Mouse (Mus musculus) heart, embryonic 12.5 days (tissue): Measurements from ENCODE around the gene Adam1b. TPM values are rescaled to one million over a fixed set of nuclear protein-coding genes. Genes with fewer than 3 reads are reported as not detected.
A peak's percentile ranks its signal among the peaks of the same experiment; 100 is the strongest.

ENCODE experiments used
- ATAC-seq: fragments of 200-750 bp; cut with Nextera tagmentation; 2 replicates; pipeline ENCODE4 v1.8.0; 2017; ENCODE audit warnings: moderate TSS enrichment, moderate library complexity; ENCODE audit not compliant: insufficient number of reproducible peaks, low FRiP score
- H3K27ac ChIP-seq: fragments of 300-500 bp; sonication (generic); 2 replicates; pipeline ENCODE4 v1.5.1; 2016; ENCODE audit warnings: mild to moderate bottlenecking, moderate library complexity; ENCODE audit not compliant: poor library complexity, severe bottlenecking
- H3K27me3 ChIP-seq: fragments of 300-500 bp; sonication (generic); replicated peaks from 2 replicates; pipeline ENCODE4 v1.6.1; 2016; ENCODE audit warnings: mild to moderate bottlenecking, moderate library complexity
- H3K36me3 ChIP-seq: fragments of 300-500 bp; sonication (generic); 2 replicates; pipeline ENCODE4 v1.6.1; 2016; ENCODE audit warnings: mild to moderate bottlenecking, moderate library complexity
- H3K4me1 ChIP-seq: fragments of 300-500 bp; sonication (generic); replicated peaks from 2 replicates; pipeline ENCODE4 v1.6.1; 2016; ENCODE audit warnings: mild to moderate bottlenecking
- H3K4me2 ChIP-seq: fragments of 300-500 bp; sonication (generic); 2 replicates; pipeline ENCODE4 v1.6.1; 2016; ENCODE audit warnings: mild to moderate bottlenecking, moderate library complexity
- H3K4me3 ChIP-seq: fragments of 300-500 bp; sonication (generic); 2 replicates; pipeline ENCODE4 v1.5.1; 2016; ENCODE audit warnings: mild to moderate bottlenecking
- H3K9ac ChIP-seq: fragments of 300-500 bp; sonication (generic); 2 replicates; pipeline ENCODE4 v1.6.1; 2016; ENCODE audit warnings: mild to moderate bottlenecking, moderate library complexity
- H3K9me3 ChIP-seq: fragments of 300-500 bp; sonication (generic); replicated peaks from 2 replicates; pipeline ENCODE4 v1.6.1; 2016; ENCODE audit warnings: mild to moderate bottlenecking, moderate library complexity
- WGBS: fragments of 180-500 bp; shearing (Covaris S2); methylation state at CpG from one replicate; pipeline ENCODE4 v1.1.7; 2016; 5-methylcytosine and 5-hydroxymethylcytosine counted together
- polyA plus RNA-seq: library from polyadenylated mRNA; unstranded; fragments of >200 nt; fragmentation: Nextera tagmentation; extraction: Ambion mirVana; gene quantifications from 2 replicates; pipeline ENCODE4 v1.2.1, GENCODE M21; 2016

Gene Adam1b
- polyA plus RNA-seq, 1 experiment from 2014 or later: 0.08 TPM

DNA sequence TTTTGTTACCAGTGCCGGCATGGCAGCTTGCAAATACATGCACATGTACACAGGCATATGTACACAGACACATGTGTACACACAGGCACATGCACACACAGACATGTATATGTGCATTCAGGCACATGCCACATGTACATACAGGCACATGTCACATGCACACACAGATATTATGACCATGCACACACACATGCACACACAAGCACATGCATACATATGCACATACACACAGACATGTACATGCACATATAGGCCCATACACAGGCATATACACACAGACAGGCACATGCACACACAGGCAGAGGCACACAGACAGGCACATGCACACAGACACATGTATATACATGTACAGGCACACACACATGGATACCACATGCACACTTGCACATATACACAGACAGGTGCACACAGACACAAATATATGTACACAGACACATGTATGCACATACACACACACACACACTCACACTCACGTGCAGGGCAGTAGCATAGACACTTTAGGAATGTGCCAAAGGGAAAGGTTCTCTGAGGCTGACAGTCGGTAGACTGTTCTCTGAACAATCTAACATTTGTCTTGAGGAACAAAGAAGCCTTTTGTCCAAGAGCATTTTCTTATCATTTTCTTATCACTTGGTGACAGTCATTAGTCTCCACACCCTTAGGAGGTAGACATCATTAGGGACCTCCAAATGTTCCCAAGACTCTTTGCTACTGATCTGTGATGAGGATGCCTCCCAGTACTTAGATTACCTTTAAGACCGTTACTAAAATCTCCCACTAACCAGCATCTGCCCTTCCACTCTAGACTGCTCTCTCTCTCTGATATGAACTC is 41.7 kb downstream of the Adam1b start:
- H3K27me3 ChIP-seq: no peaks in the 10 kb centered on the region
- H3K4me3 ChIP-seq: no peak overlapping the region
- 32% methylated on average over 4 of the region's 4 CpGs for WGBS
- H3K4me1 ChIP-seq: peaks cover 24% of the 10 kb centered on the region
- H3K9me3 ChIP-seq: no peaks in the 10 kb centered on the region; the same call in 1 of the 2 replicates
- no peaks in the 10 kb centered on the region for H3K36me3 ChIP-seq
- no peak overlapping the region for H3K9ac ChIP-seq
- H3K27ac ChIP-seq: no peak overlapping the region; the same call in 1 of the 2 replicates
- no peak for ATAC-seq
- H3K4me2 ChIP-seq: no peak overlapping the region

- no peaks in the 10 kb centered on the region for H3K27me3 ChIP-seq
- H3K4me1 ChIP-seq: peaks cover 30% of the 10 kb centered on the region
- no peak for ATAC-seq
- H3K4me3 ChIP-seq: no peak overlapping the region
- no peaks in the 10 kb centered on the region; the same call in 1 of the 2 replicates for H3K9me3 ChIP-seq
- no peaks in the 10 kb centered on the region for H3K36me3 ChIP-seq
- H3K9ac ChIP-seq: no peak overlapping the region
- 65% methylated on average over 9 of the region's 9 CpGs for WGBS
- H3K4me2 ChIP-seq: no peak overlapping the region
- no peak overlapping the region for H3K27ac ChIP-seq
Observed at GRCm38 (mm10) chr5:121455510-121456265, 47.5 kb downstream of the Adam1b start.

- no peak overlapping the region for H3K4me3 ChIP-seq
- H3K9me3 ChIP-seq: no peaks in the 10 kb centered on the region; the same call in 1 of the 2 replicates
- H3K27me3 ChIP-seq: no peaks in the 10 kb centered on the region
- WGBS: 79% methylated on average over 3 of the region's 3 CpGs
- peaks cover 33% of the 10 kb centered on the region for H3K4me1 ChIP-seq
- no peak for ATAC-seq
- H3K9ac ChIP-seq: peak overlapping the region; percentile 29; the same call in 1 of the 2 replicates
- peak overlapping the region; percentile 97 for H3K27ac ChIP-seq
- peak overlapping the region; percentile 73 for H3K4me2 ChIP-seq
- peaks cover 7% of the 10 kb centered on the region; the same call in 1 of the 2 replicates for H3K36me3 ChIP-seq
Observed at GRCm38 (mm10) chr5:121454503-121454782, 48.8 kb downstream of the Adam1b start.

DNA sequence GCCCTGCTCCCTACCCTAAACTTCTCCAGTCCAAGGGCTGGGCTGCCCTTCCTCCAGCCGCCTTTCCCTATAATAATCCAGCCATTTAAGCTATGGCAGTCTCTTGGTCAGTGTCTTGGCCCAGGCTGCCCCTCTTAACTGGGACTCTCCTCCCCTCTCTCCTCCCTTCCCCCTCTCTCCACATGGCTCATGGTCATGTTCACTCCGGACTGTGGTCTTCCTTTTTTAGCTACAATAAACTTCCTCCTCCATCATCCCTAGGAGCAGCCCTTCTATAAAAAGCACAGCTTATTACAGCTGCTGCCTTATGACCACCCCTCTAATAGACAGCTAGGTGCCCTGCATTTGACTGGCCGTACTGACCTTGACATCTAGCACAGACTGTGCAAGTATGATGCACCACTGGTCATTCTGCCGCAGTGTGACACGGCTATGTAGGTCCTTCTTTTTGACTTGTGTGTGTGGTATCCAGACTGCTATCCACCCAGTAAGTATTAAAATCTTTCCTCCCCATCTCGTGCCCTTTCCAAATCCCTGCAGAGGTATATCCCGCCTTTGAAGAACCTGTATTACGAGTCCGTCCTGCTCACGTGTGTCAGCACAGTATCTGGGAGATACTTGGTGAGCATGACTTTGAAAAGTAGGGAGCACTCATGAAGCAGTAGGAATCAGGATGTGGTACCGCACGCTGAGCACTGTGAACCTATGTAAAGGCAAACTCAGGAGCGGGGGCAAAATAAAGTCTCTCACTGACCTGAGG is 49.3 kb downstream of the Adam1b start:
- H3K4me1 ChIP-seq: peaks cover 33% of the 10 kb centered on the region
- ATAC-seq: no peak
- H3K4me3 ChIP-seq: no peak overlapping the region
- no peaks in the 10 kb centered on the region; the same call in 1 of the 2 replicates for H3K9me3 ChIP-seq
- peak overlapping the region; percentile 29 for H3K9ac ChIP-seq
- WGBS: 78% methylated on average over 13 of the region's 13 CpGs
- H3K27ac ChIP-seq: peak overlapping the region; percentile 97
- peaks cover 12% of the 10 kb centered on the region; the same call in 1 of the 2 replicates for H3K36me3 ChIP-seq
- no peaks in the 10 kb centered on the region for H3K27me3 ChIP-seq
- peak overlapping the region; percentile 73 for H3K4me2 ChIP-seq

DNA sequence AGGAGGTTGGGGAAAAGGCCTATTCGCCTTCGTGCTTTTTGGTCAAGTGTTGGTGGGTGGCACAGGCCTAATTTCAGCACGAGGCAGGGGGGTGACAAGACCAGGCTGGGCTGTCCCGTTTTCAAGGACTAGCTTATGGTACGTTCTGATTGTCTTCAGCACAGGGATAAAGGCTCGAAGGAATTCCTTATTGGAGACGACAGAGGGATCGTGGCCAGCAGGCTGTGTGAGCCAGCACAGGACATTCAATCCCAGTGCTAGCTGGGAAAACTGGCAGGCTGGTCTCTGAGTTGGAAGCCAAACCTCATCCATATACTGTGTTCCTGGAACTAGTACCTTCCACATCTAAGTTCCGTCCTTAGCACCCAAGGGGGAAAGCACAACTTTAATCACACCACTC is 50.3 kb downstream of the Adam1b start:
- Histone ChIP-seq H3K27me3 (no peaks in the 10 kb centered on the region), H3K9ac (peak overlapping the region; percentile 95), H3K36me3 (peaks cover 22% of the 10 kb centered on the region), H3K4me1 (peaks cover 33% of the 10 kb centered on the region), H3K4me3 (peak overlapping the region; percentile 95), H3K9me3 (no peaks in the 10 kb centered on the region), H3K4me2 (peak overlapping the region; percentile 73), H3K27ac (peak overlapping the region; percentile 97)
- ATAC-seq: 0 out of 2 replicates have a peak, but pooled peaks have one; percentile 0
- 6% methylated on average over 9 of the region's 9 CpGs for WGBS

- Histone ChIP-seq H3K4me3 (peak within 1 kb of the TSS; percentile 95), H3K27me3 (no peaks in the 10 kb centered on the region), H3K36me3 (peaks cover 29% of the 10 kb centered on the region), H3K4me2 (peak within 1 kb of the TSS; percentile 73), H3K9me3 (no peaks in the 10 kb centered on the region), H3K27ac (peak within 1 kb of the TSS; percentile 97), H3K9ac (peak within 1 kb of the TSS; percentile 95), H3K4me1 (peaks cover 33% of the 10 kb centered on the region)
- under 1% methylated on average over 84 of the region's 97 CpGs for WGBS
- ATAC-seq: peak; percentile 95
Observed at GRCm38 (mm10) chr5:121452026-121452869, 51.0 kb downstream of the Adam1b start, which contains the start of gene Erp29. Gene Erp29 (minus strand): TSS chr5:121452506.

DNA sequence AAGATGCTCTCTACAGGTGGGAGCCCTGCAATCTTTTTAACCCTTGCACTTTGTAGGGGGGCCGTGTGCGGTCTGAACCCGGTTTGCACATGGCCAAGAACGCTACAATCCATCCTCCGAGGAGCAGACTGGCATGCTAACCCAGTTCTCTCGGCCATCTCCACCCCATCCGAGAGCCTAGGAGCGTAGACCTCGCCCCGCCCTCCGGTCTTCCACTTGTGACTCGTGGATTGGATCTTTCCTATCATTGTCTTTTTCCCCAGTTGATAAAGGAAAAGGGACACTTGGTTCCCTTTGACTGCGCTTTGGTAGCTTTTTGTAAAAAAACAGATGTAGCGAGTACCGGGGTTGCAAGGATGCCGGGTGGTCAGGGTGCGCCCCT is 51.6 kb downstream of the Adam1b start, which contains the start of gene Tmem116:
Gene Tmem116 (plus strand): TSS at position 250 of the 382 bp plus-strand sequence.
- Histone ChIP-seq H3K4me3 (peak within 1 kb of the TSS; percentile 95), H3K36me3 (peaks cover 35% of the 10 kb centered on the region), H3K9ac (peak within 1 kb of the TSS; percentile 95), H3K27ac (peak within 1 kb of the TSS; percentile 97), H3K27me3 (no peaks in the 10 kb centered on the region), H3K4me1 (peaks cover 33% of the 10 kb centered on the region), H3K9me3 (no peaks in the 10 kb centered on the region), H3K4me2 (peak within 1 kb of the TSS; percentile 73)
- 1% methylated on average over 17 of the region's 17 CpGs for WGBS
- peak; percentile 60 for ATAC-seq

DNA sequence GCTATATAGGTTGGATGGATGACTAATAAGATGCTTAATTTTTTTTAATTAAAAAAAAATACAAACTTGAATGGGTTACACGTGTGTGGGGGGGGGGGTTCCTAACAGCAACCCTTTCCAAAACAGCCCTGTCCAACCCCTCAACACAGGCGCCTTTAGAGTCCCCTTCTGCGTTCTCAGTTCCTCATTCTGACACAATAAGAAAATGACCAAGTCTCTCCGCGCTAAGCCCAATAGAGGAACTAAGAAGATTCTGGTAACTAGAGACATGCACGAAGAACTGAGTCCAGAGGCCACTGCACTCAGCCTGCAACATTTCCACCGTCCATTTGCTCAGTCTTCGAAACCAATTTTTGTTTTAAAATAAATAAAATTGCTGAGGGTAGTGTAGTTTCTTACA is 52.0 kb downstream of the Adam1b start:
- Histone ChIP-seq H3K4me2 (peak overlapping the region; percentile 73), H3K36me3 (peaks cover 40% of the 10 kb centered on the region), H3K27ac (peak overlapping the region; percentile 97; the same call in 1 of the 2 replicates), H3K27me3 (no peaks in the 10 kb centered on the region), H3K4me1 (peaks cover 33% of the 10 kb centered on the region), H3K9me3 (no peaks in the 10 kb centered on the region), H3K9ac (peak overlapping the region; percentile 95), H3K4me3 (peak overlapping the region; percentile 95)
- WGBS: 30% methylated on average over 8 of the region's 8 CpGs
- no peak for ATAC-seq

- peaks cover 29% of the 10 kb centered on the region for H3K4me1 ChIP-seq
- H3K27me3 ChIP-seq: no peaks in the 10 kb centered on the region
- peaks cover 47% of the 10 kb centered on the region for H3K36me3 ChIP-seq
- H3K9me3 ChIP-seq: no peaks in the 10 kb centered on the region
- no peak for ATAC-seq
- peak overlapping the region; percentile 35; the same call in 1 of the 2 replicates for H3K4me2 ChIP-seq
- no peak overlapping the region for H3K9ac ChIP-seq
- no peak overlapping the region for H3K27ac ChIP-seq
- no peak overlapping the region for H3K4me3 ChIP-seq
- 85% methylated on average over 9 of the region's 9 CpGs for WGBS
Observed at GRCm38 (mm10) chr5:121450476-121450875, 52.8 kb downstream of the Adam1b start.
